In the genomic region with DNA sequence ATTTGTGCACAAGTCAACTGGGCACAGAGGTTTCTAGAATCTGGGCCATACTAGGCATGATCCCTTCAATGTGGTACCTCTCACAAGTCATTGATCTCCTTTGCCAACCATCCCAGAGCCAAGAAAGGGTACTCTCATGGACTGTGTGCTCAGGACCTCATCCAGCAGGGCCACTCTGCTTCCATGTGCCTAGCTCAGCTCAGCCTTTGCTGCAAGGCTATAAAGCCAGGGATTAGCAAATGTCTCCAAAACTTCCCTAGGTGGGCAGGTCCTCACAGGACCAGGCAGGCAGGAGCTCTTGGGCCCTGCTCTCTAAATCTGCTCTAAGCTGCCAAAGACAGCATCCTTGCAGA, we compare ENCODE assay signal across 10 mouse cellular contexts.
DNase-seq lines count a peak whose midpoint lies in the region; ATAC-seq lines count a peak whose summit lies in the region.
"Had no signal": no experiment of that assay in that cellular context is flagged by ENCODE, and none has a peak within 500 bp of the region (broad histone marks: within the 10 kb centered on the region; RNA-seq: fewer than 3 reads in every experiment).

No protein-coding gene starts in this region.

- no peaks in the 10 kb centered on the region for H3K27me3 ChIP-seq in kidney, embryonic 16.5 days (ENCODE audit: insufficient read depth, low read length)
- H3K27me3 ChIP-seq in embryonic facial prominence, embryonic 15.5 days = no peaks in the 10 kb centered on the region
- H3K27me3 ChIP-seq in hindbrain, embryonic 14.5 days (ENCODE audit: control insufficient read depth, insufficient read depth, low read length) = no peaks in the 10 kb centered on the region
- H3K27me3 ChIP-seq in midbrain, embryonic 16.5 days (ENCODE audit: control insufficient read depth, insufficient read depth, low read depth, low read length) = no peaks in the 10 kb centered on the region

- no peaks in the 10 kb centered on the region for H3K9me3 ChIP-seq in kidney, embryonic 16.5 days (ENCODE audit: low read length)
- no peaks in the 10 kb centered on the region for H3K9me3 ChIP-seq in embryonic facial prominence, embryonic 15.5 days (replicated peaks)
- no peaks in the 10 kb centered on the region for H3K9me3 ChIP-seq in hindbrain, embryonic 14.5 days (ENCODE audit: control insufficient read depth, low read length)
- no peaks in the 10 kb centered on the region for H3K9me3 ChIP-seq in midbrain, embryonic 16.5 days (replicated peaks; ENCODE audit: control insufficient read depth, low read length, poor library complexity, severe bottlenecking)

- no peak overlapping the region for H3K4me3 ChIP-seq in kidney, embryonic 16.5 days (ENCODE audit: low read length)
- no peak overlapping the region for H3K4me3 ChIP-seq in embryonic facial prominence, embryonic 15.5 days (replicated peaks)
- no peak overlapping the region for H3K4me3 ChIP-seq in hindbrain, embryonic 14.5 days (replicated peaks; ENCODE audit: low read length)
- H3K4me3 ChIP-seq in midbrain, embryonic 16.5 days (ENCODE audit: low read depth, low read length) = no peak overlapping the region
- H3K4me3 ChIP-seq: erythroblast, embryonic 14.5 days had no signal

- peak overlapping the region; percentile 75 for H3K27ac ChIP-seq in kidney, embryonic 16.5 days (ENCODE audit: low read length)
- H3K27ac ChIP-seq in embryonic facial prominence, embryonic 15.5 days (replicated peaks) = peak overlapping the region; percentile 79
- H3K27ac ChIP-seq in hindbrain, embryonic 14.5 days = peak overlapping the region; percentile 82
- peak overlapping the region; percentile 56 for H3K27ac ChIP-seq in midbrain, embryonic 16.5 days (ENCODE audit: low read length)

- peaks cover 78% of the 10 kb centered on the region for H3K4me1 ChIP-seq in kidney, embryonic 16.5 days (ENCODE audit: insufficient read depth, low read length)
- H3K4me1 ChIP-seq in embryonic facial prominence, embryonic 15.5 days = peaks cover 72% of the 10 kb centered on the region
- peaks cover 92% of the 10 kb centered on the region for H3K4me1 ChIP-seq in hindbrain, embryonic 14.5 days (replicated peaks; ENCODE audit: control insufficient read depth, insufficient read depth, low read length)
- peaks cover 77% of the 10 kb centered on the region for H3K4me1 ChIP-seq in midbrain, embryonic 16.5 days (ENCODE audit: control insufficient read depth, insufficient read depth, low read length)

- H3K4me2 ChIP-seq in kidney, embryonic 16.5 days (replicated peaks; ENCODE audit: low read depth, low read length) = no peak overlapping the region
- H3K4me2 ChIP-seq in embryonic facial prominence, embryonic 15.5 days (replicated peaks) = 0 out of 2 replicates have a peak overlapping the region, but pooled peaks have one; percentile 6
- no peak overlapping the region for H3K4me2 ChIP-seq in hindbrain, embryonic 14.5 days (replicated peaks)
- no peak overlapping the region for H3K4me2 ChIP-seq in midbrain, embryonic 16.5 days (ENCODE audit: low read length)

- ATAC-seq in kidney, embryonic 16.5 days (ENCODE audit: low FRiP score, low TSS enrichment) = no peak
- ATAC-seq in embryonic facial prominence, embryonic 15.5 days (ENCODE audit: insufficient number of reproducible peaks, low FRiP score, low TSS enrichment, low read depth) = no peak; the same call in 1 of the 2 replicates
- ATAC-seq in hindbrain, embryonic 14.5 days (ENCODE audit: low FRiP score) = no peak
- ATAC-seq in midbrain, embryonic 16.5 days = no peak
- ATAC-seq in megakaryocyte progenitor cell, adult 5-6 weeks (replicated peaks; ENCODE audit: poor library complexity) = no peak

- 0 out of 2 replicates have a peak overlapping the region, but pooled peaks have one; percentile 27 for H3K9ac ChIP-seq in kidney, embryonic 16.5 days (replicated peaks; ENCODE audit: low read length)
- no peak overlapping the region for H3K9ac ChIP-seq in embryonic facial prominence, embryonic 15.5 days
- peak overlapping the region; percentile 8; the same call in 1 of the 2 replicates for H3K9ac ChIP-seq in hindbrain, embryonic 14.5 days
- H3K9ac ChIP-seq in midbrain, embryonic 16.5 days (ENCODE audit: low read depth, low read length) = no peak overlapping the region

- DNase-seq in kidney, postnatal 25 days = no peak
- DNase-seq in hindbrain, embryonic 14.5 days (ENCODE audit: low spot score) = no peak
- DNase-seq in right cerebral cortex, adult 2 months (ENCODE audit: low spot score in 2 of 2) = no peak
- DNase-seq in spleen, adult 18-20 months = no peak
- DNase-seq: right cerebral cortex, postnatal 14 days had no signal

- no peaks in the 10 kb centered on the region for H3K36me3 ChIP-seq in kidney, embryonic 16.5 days (ENCODE audit: insufficient read depth, low read length)
- no peaks in the 10 kb centered on the region for H3K36me3 ChIP-seq in embryonic facial prominence, embryonic 15.5 days
- no peaks in the 10 kb centered on the region for H3K36me3 ChIP-seq in hindbrain, embryonic 14.5 days (replicated peaks; ENCODE audit: control insufficient read depth, insufficient read depth)
- H3K36me3 ChIP-seq in midbrain, embryonic 16.5 days (ENCODE audit: control insufficient read depth, insufficient read depth, low read length) = no peaks in the 10 kb centered on the region

Comparison
In these comparisons a context has a peak if more than half of its experiments do, and no peak if none do; other contexts are left out.
1. H3K9ac ChIP-seq: peak in kidney, embryonic 16.5 days (single experiment) and hindbrain, embryonic 14.5 days (single experiment); none in embryonic facial prominence, embryonic 15.5 days (single experiment) and midbrain, embryonic 16.5 days (single experiment).
2. Peak in every context shown above with its lines, with median percentiles within 50 percentile points of each other: H3K27ac ChIP-seq.